Mouse (Mus musculus) splenic B cell, adult 2 months (primary cell): ENCODE data around the gene Cir1.

Experiments
- DNase-seq: peaks from one replicate; pipeline ENCODE4 v3.0.0-alpha.2; 2011; ENCODE audit warnings: low read depth, low spot score
- H3K27me3 ChIP-seq: 2 replicates; pipeline ENCODE4 v1.6.1; 2012; ENCODE audit warnings: mild to moderate bottlenecking, low read length, moderate library complexity, mixed read lengths; ENCODE audit not compliant: control insufficient read depth, poor library complexity, insufficient read depth, severe bottlenecking
- H3K36me3 ChIP-seq: 2 replicates; pipeline ENCODE4 v1.6.1; 2012; ENCODE audit warnings: mild to moderate bottlenecking, low read length, moderate library complexity, mixed read lengths; ENCODE audit not compliant: control insufficient read depth, poor library complexity, insufficient read depth, severe bottlenecking

Gene Cir1

GRCm38 (mm10) chr2:73248701-73249100, 63.8 kb downstream of the Cir1 start:
- Histone ChIP-seq H3K36me3 (no peaks in the 10 kb centered on the region), H3K27me3 (no peaks in the 10 kb centered on the region)
- DNase-seq = no peak

GRCm38 (mm10) chr2:73241299-73241698, 71.2 kb downstream of the Cir1 start:
- no peaks in the 10 kb centered on the region for H3K27me3 ChIP-seq
- no peak for DNase-seq
- no peaks in the 10 kb centered on the region for H3K36me3 ChIP-seq
